Mouse (Mus musculus): ENCODE measurements around the gene Txndc2.
"Not testable (repeated sequence)": the region's sequence is repeated elsewhere in the genome, so short reads cannot be mapped to it uniquely, and the experiment has no call there.

The Txndc2 gene

DNA sequence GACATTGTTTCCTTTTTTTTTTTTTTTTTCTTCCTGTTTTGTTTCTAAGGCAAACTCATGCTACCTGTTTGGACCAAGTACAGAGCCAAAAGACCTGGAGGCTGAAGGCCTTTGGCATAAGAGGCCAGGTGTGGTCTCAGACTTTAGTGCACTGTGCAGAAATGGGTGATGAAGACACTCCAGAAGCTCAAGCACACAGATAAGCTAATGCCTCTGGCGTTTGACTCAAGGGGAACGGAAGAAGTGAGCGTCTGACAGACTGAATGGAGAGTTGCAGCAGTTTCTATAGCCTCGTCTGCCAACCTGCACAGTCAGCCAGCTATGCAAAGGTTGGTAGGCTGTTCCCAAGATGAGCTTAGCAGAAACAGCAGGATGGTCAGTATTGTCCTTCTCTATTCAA is 13.6 kb upstream of the Txndc2 start:
- no peak for DNase-seq

DNA sequence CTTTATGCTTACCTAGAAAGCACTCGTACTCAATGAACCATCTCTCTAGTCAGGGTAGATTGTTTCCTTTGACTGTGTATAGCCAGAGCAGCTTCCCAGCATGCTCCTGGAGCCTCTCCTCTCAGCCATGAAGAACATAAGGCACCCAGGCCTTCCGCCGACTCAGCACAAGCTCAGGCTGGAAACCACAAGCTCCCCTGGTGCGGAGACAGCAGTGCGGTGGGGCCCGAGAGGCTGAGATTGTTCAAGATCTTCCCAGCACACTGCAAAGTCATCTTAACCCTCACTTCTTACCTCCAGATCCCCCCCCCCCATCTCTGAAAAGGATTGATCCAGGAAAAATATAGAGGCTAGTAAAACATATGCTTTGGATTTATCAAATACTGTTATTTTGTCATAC is 8.6 kb upstream of the Txndc2 start:
- no peak for DNase-seq

DNA sequence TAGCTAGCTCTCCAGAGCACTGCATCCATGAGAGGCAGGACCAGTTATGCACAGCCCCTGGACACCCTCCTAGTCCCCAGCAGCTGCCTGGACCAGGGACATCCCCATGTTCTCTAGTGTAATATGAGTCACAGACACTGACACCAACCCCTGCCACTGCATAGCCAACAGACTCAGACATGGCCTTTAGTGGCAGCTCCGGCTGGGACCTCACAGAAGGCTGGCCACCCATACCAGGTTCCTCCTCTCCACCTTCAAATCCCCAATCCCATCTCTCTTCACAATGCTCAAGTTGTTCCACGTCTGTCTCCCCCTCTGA is 7.2 kb upstream of the Txndc2 start:
- no peak for DNase-seq

DNA sequence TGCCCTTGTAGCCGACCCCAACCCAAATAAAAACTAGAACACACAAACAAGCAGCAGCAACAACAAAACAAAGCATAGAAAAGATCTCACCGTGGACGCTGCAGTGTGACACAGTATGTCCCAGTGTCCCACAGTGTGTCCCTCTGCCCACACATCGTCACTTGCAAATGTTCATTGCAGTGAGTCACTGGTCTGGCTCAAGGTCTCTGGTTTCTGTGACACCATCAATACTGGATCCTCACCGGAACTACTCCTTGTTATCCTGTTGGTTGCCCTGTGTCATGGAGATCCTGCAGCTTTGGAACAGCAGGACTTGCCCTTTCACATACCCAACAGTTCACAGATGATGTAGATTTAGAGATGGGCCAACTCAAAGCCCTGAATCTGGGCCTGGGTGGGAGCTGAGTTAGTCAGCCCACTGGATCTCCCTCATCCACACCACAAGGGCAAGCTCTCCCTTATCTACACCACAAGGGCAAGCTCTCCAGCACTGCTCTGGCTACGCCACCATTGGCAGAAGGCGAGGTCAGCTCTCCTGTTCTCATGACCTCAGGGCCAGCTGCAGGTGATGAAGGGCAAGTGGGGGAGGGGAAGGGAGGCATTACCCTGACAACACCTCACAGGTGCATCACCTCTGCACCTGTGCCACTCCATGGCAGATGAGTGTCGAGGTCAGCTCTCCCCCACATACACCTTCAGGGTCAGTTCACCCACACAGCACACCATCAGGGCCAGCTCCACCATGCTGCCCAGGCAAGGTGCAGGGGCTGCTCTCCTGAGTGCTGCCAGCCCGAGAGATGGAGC is 6.6 kb upstream of the Txndc2 start:
- no peak for DNase-seq

DNA sequence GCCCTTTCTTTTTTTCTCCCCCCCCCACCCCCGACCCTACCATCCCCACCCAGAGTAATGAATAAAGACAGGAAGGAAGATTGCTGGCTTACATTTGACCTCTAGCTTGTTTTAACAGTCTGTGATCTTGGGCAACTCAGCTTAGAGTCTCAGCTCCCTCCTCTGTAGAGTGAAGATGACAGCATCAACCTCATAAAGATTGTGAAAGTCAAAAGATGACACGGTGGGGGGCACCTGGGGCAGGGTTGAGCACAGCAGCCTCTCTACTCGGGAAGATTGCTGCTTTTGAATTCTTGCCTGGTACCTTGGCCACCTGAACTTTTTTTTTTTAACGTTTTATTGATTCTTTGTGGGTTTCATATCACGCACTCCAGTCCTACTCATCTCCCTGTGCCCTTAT is 6.0 kb upstream of the Txndc2 start:
- DNase-seq: no peak

DNA sequence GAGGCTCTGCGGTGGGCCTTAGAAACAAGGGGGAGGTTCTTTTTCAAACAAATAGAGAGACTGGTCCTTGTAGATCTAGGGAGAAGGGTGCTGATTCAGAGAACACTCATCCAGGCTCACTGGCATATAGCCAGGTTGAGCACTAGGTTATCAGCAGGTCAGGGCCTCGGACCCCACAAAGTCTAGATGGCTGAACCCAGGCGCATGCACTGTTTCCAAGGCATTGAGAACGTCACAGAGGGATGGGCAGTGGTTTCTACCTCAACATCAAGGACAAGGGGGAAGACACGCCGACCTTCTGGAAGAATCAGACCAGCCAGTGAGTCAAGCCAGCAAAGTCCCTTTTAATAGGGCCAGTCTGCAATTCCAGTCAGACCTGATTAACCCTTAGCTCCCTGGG is 5.3 kb upstream of the Txndc2 start:
- DNase-seq: no peak

DNA sequence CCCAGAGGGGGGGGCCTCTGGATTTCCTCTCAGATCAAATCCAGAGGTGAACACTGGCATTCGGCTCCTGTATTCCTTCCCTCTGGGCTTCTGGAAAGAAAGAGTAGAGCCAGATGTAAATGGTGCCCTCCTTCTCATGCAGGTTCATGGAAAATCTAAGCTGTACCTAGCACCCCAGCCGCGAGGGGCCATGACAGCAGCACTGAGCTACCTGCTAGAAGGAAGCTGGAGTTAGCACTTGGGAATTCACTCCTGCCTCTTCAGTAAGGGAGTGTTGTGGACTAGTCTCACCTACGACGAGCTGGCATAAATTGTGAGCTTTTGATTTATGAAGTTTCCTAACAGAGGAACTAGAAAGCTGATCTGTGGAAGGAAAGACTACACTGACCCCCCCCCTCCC is 1.6 kb upstream of the Txndc2 start:
- no peak for DNase-seq

DNA sequence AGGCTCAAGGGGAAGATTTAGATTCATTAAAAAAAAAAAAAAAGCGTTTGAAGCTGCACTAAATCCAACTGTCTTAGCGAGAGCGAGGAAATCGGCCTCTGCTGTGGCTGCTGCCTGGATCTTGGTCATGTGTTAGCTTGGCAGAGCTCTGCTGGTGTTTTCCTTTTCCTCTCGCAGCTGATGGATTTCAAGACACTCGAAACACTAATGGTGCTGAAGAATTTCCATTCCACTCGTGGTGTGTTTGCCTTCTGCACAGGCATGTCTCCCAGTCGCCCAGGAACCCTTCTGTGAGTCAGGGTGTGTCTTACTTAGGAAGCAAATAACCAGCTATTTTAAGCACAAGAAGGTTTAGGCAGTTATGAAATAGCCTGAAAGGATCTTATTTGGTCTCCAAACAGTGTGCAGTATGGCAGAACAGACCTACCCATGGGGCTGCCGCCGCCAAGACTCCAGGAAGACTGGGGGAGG is 1.1 kb upstream of the Txndc2 start:
- no peak for DNase-seq

DNA sequence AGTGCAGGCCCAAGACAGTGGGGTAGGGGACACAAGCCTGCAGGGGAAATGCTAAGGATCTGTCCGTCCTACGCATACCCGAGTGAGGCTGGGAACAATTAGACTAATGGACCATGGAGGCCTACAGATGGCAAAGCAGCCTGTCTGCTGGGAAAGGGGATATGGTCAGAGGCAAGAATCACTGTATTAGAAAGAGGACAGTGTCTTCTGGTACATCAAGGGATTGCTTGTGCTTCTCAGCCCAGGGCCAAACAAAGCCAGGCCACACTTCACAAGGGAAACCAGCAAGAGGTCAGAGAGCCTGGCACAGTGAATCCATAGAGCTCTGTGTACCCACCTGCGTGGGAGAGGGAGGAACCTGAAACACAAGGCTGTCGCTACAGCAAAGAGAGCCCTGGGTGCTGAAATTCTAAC is 617 bp upstream of the Txndc2 start:
- no peak for DNase-seq

DNA sequence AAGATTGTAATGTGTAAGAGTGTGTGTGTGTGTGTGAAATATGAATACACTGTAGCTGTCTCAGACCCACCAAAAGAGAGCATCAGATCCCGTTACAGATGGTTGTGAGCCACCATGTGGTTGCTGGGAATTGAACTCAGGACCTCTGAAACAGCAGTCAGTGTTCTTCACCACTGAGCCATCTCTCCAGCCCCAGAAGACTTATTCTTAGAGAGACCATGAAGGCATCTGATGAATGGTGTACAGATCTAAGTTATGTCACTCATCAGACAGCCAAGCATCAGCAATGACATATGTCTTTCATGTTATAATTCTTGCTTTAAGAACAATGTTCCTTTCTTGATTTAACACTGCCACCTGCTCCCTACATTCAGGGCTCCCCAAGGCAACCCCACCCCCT is 2.8 kb downstream of the Txndc2 start:
- DNase-seq: no peak

DNA sequence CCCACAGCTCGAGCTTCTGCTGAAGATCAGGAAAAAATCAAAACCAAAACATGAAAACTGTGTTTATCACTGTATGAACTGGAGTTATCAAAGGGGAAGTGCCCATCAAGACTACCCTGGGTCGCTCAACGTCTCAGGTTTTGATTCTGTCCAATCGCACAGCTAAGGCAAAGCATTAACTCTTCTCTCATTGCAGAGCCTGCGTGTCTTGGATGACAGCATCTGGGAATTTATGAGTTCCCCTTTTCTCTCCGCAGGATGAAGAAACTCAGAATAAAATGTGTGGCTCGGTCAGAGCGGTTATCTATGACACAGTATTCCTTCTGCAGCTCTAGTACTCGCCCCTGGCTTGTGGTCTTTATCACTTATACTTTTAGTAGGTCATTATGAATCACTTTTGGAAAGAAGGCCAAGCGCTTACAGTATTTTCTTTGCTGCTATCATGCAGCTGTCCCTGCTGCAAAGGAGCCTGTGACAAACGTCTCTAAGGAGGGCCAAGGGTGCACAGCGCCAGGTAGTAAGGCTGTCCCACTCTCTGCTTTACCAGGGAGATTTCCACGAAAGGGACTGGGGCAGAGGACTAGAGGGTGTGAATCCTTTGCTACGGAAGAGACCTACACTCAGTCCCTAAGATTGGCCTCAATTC is 6.1 kb downstream of the Txndc2 start:
- DNase-seq: no peak

DNA sequence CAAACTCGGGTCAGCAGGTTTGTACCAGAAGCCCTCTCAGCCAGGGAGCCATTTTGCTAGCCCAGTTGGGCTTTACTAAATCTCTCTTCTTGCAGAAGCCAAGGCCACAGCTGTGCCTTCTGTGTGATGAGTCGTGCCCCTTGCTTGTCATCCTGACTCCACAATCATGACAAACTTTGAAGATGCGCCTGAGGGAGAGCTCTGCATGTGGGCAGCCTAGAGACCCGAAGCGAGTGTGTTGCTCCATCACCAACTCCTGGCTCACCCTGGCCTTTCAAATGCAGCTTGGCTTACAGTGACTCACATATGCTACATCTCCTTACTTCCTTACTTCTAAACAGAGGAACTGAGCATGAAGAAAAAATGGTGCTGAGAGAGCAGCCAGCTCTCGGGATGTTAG is 12.0 kb downstream of the Txndc2 start:
- DNase-seq: no peak

DNA sequence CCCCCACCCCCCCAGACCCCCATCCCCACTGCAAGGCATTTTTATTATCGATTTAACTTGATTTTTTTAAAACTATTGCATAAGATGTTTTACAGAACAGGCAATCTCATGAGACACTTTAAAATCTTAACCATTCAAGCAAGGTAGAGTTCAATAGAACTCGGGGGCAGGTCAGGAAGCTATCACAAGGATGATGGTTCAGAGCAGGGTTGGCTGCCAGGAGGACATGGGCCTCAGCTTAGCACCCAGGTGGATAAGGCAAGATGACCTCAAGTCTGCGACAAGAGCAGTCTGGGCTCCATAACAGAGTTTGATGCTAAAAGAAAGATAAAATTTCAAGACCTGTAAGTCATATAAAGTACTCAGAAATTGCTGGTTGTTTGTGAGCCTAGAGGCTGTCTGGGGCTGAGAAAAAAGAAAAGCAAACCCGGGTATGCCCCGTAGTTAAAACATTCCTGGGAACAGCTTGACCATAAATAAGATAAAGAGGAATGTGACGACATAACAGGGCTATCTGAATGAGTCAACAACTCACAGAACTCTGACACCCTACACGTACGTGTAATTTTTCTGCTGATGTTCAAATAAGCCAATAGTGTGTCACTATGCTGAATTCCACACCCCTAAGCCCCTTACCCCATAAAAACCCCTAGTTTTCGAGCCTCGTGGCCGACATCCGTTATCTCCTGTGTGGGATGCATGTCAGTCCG is 13.0 kb downstream of the Txndc2 start:
- not testable (repeated sequence) for DNase-seq

DNA sequence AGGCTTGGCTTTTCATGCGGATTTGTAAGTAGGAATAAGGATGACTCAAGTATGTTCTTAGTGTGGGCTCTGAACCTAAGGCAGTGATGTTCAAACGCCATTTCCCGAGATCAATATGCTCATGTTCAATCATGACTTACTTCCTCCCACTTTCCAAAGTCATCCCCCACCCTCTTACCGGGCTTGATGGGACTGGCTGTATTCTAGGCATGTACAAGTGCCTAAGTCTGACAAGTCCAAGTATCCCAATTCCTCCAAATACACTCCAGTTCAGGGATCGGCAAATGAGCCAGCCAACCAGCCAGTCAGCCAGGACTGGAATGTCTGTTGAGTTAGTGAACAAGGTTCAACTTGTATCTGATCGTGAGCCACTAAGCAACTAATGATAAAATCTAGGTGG is 15.7 kb downstream of the Txndc2 start:
- DNase-seq: no peak

DNA sequence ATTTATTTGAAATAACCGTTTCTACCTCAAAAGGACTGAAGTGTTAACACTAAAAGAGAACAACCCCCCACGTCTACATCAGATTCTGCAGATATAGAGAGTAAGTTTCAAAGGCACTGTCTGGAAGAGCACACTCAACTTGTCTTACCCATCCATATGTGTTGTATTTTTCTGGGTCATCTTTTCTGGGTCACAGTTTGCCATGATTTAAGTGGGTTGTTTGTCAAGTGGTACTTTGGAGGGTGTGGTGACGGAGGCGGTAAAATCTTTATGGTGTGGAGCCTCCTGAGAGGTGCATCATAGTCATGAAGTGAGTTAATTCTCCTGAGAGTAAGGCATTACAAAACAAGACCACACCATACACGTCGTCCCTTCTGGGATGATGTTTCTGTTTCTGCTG is 16.4 kb downstream of the Txndc2 start:
- DNase-seq: no peak

DNA sequence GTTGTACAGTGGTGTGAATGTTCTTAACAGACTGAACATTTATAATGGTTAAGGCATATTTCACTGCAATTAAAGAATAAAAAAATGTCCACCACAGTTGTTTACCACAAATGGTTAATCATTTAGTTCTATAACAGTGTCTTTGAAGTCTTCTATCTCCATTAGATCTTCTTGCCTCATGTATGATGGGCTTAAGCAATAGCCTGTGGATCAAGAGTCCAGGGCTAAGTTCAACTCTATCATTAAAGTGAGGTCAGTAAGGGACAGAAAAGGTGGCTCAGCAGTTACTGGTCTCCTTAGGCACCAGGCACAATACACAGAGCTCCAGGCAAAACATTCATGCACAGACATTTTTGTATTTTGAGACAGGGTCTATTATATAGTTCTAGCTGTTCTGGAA is 18.8 kb downstream of the Txndc2 start:
- DNase-seq: no peak

DNA sequence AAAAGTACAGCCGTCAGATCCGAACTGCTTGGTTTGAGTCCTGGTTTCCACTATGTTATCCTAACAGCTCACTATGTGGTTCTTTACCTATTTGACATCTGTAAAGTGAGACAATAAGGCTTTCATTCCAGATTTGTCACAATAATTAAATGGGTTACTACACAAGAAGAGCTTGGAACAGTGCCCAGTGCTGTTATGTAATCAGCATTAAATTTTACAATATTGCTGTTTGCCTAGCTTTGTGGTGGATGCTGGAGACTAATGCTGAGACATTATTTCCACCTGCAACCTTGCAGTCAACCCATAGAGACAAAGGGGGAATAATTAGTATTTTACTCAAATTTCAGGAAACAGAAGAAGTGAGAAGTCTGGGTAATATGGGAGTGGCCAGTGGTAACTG is 23.5 kb downstream of the Txndc2 start:
- no peak for DNase-seq

DNA sequence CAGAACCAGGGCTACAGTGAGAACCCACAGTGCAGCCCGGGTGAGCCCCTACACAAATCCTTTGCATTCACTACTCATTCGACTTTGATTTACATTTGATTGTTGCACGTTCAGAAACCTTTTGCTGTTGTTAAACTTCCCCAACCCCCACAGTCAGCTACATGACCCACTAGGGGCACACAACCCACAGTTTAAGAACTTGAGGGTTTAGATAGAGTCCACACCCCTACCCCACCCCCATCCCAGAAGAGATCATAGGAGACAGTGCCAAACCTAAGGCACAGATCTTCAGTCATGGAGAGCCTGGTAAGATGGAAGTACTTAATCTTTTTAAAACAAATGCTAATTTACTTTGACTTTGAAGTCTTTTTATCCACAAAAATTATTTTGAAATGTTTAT is 26.3 kb downstream of the Txndc2 start:
- no peak for DNase-seq

DNA sequence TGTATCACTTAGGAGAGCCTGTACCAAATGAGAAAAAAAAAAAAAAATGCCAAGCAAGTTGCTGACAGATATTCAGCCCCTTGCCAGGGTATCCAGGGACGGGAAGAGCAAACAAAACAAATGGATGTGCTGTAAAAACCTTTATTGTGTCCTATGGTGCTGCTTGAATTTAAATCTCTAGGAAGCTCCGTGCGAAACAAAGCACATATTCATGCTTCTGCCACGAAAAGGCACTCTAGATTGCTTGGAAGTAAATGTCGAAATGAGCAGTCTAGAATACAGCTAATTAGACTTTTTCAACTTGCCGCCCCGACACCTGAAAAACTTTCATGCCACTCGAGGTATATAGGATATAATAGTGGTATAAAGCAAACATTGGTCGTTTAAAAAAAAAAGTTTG is 27.5 kb downstream of the Txndc2 start:
- DNase-seq: no peak

DNA sequence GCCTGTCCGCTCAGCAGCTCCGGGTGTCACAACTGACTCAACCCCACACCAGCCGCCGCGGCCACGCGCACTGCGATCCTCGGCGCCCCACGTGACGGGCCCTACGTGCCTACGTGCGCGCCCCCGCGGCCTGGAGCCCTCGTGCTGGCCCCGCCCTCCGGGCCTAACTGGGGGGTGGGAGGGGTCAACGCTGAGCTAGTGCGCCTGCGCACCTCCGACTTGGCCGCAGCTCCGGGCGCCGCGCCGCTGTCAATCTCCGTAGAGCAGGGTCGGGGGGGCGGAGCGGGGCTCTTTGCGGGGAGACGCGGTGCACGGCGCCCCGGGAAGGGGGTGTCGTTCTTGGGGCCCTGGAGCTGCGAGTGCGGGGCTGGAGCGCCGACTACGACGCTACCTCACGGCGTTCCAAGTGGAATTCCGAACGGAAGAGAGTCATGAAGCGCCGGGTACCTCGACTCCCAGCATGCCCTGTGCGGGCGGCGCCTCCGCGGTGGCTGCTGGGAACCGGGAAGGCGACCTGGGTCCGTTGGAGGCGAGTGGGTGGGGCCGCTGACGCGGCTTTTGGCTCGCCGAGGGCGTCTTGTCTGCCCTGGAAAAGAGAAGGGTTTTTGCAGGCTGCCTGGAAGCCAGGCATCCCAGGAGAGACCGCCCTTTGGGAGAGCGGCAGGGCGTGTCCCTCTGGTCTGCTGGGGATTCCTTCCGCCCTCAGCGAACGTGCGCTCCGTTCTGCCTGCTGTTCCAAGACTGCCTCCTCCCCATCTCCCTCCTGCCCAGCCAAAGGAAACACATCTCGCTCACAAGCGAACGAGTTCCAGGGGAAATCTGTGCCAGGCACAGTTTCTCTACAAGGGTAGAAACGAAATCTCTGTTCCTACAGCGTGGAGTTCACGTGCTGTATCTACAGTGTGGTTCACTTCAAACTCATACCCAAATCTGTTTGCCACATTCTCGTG is 28.2 kb downstream of the Txndc2 start, which contains the start of gene Vapa:
Gene Vapa (minus strand): TSS at position 93 of the 950 bp plus-strand sequence.
- DNase-seq: peak; percentile 99

DNA sequence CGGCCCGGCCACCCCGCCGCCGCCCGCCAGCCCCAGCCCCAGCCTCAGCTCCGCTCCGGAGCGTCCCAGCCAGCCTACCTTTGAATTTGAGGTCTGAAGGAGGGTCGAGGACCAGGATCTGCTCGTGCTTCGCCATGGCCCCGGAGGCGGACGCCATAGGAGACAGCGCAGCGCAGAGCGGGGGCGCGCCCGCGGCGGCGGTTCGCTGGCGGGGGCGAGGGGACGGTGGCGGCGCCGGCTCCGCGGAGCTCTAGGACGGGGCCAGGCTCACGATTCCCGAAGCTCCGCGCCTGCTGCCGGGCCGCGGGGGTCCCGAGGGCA is 28.9 kb downstream of the Txndc2 start:
- DNase-seq: no peak

DNA sequence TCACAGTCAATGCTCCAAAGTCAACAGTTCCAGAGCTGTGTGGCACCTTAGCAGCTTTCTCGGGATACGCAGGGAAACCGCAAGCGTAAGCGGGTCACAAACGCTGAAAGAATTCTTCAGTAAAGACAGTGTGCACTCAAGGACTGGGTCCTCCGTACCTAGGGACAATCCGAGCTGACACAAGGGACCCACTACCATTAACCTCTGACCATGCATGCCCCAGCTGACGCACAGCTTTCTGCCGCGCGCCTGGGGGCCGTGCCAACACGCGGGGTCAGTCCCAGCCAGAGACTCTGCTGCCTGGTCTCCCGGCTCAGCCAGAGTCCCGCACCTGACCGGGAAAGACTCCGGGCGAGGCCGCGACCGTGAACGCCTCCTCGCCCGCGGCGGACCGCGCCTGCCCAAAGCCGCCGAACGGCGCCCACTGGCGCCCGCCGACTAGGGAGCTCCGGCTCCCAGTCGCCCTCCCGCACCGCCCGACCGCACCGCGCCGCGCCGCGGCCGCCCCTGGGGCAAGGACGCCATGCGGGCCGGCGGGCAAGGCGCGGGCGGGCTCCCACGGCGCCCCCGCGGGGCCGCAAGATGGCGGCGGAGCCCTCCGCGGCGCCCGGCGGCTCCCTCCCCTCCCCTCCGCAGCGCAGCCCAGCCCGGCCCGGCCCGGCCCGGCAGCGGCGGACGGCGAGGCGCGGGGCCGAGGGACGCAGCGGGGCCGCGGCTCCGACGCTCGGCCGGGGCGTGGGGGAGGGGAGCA is 29.4 kb downstream of the Txndc2 start:
- peak; percentile 44 for DNase-seq
